Mouse (Mus musculus) central nervous system, embryonic 18 days (tissue): Measurements from ENCODE around the gene Kiz. TPM values are rescaled to one million over a fixed set of nuclear protein-coding genes. Genes with fewer than 3 reads are reported as not detected.

ENCODE experiments used
- polyA plus RNA-seq: library from polyadenylated mRNA; depleted of rRNA; stranded (reverse); fragments of >200 nt; gene quantifications from 2 replicates; pipeline ENCODE4 v1.2.3, GENCODE M21; 2012; rRNA removed

The Kiz gene
- polyA plus RNA-seq: 13.5 and 14.6 TPM in 2 replicates

GRCm38 (mm10) chr2:146855599-146856039, at the start of gene Kiz:
Gene Kiz, plus strand, starts transcription at chr2:146855864.

GRCm38 (mm10) chr2:147012623-147013184, 157.0 kb downstream of the Kiz start, which contains the start of gene Xrn2:
Gene Xrn2, plus strand, starts transcription at chr2:147012996.

Other genes with a start within 250 kb of the Kiz start
- gene Xrn2, start 157.1 kb downstream of the Kiz start, polyA plus RNA-seq: 62.7 and 68.4 TPM in 2 replicates
- 0.63 and 0.91 TPM in 2 replicates for gene Nkx2-4, start 229.6 kb downstream of the Kiz start, polyA plus RNA-seq